Mouse (Mus musculus) heart, postnatal 0 days (tissue): ENCODE measurements at regions not wholly inside any gene's neighbourhood (a gene's known extent, or its start where the extent isn't known, plus 50 kb on each side); places are given as distances from the start of the nearest gene placed in this dataset.

Source experiments
- ATAC-seq: fragments of 200-750 bp; cut with Nextera tagmentation; 2 replicates; pipeline ENCODE4 v1.8.0; 2017; ENCODE audit warnings: low read depth, moderate number of reproducible peaks, moderate library complexity; ENCODE audit not compliant: insufficient read depth
- DNase-seq: peaks from one replicate; pipeline ENCODE4 v3.0.0-alpha.2; 2016; ENCODE audit warnings: low spot score
- H3K27ac ChIP-seq: fragments of 300-500 bp; sonication (generic); 2 replicates; pipeline ENCODE4 v1.5.1; 2014; ENCODE audit warnings: low read depth, mild to moderate bottlenecking
- H3K27me3 ChIP-seq: fragments of 300-500 bp; sonication (generic); 2 replicates; pipeline ENCODE4 v1.6.1; 2014; ENCODE audit warnings: low read length, mixed read lengths; ENCODE audit not compliant: control insufficient read depth, insufficient read depth
- H3K36me3 ChIP-seq: fragments of 300-500 bp; sonication (generic); replicated peaks from 2 replicates; pipeline ENCODE4 v1.6.1; 2014; ENCODE audit warnings: low read length, mixed read lengths; ENCODE audit not compliant: control insufficient read depth, insufficient read depth
- H3K4me1 ChIP-seq: fragments of 300-500 bp; sonication (generic); 2 replicates; pipeline ENCODE4 v1.6.1; 2014; ENCODE audit warnings: antibody characterized with exemption; ENCODE audit not compliant: control insufficient read depth, insufficient read depth
- H3K4me2 ChIP-seq: fragments of 300-500 bp; sonication (generic); 2 replicates; pipeline ENCODE4 v1.6.1; 2014; ENCODE audit warnings: low read depth, mild to moderate bottlenecking, low read length, moderate library complexity
- H3K4me3 ChIP-seq: fragments of 300-500 bp; sonication (generic); 2 replicates; pipeline ENCODE4 v1.5.1; 2014; ENCODE audit warnings: low read depth, low read length
- H3K9ac ChIP-seq: fragments of 300-500 bp; sonication (generic); replicated peaks from 2 replicates; pipeline ENCODE4 v1.6.1; 2014; ENCODE audit warnings: low read depth, low read length, mixed read lengths
- H3K9me3 ChIP-seq: fragments of 300-500 bp; sonication (generic); replicated peaks from 2 replicates; pipeline ENCODE4 v1.6.1; 2016; ENCODE audit warnings: low read length; ENCODE audit not compliant: control insufficient read depth
- CTCF ChIP-seq: IDR thresholded peaks from 2 replicates; pipeline ENCODE4 v1.5.1; 2016; ENCODE audit warnings: antibody characterized with exemption, control low read depth, low read depth
- EP300 ChIP-seq: IDR thresholded peaks from 2 replicates; pipeline ENCODE4 v1.6.1; 2016; ENCODE audit warnings: antibody characterized with exemption, low read depth
- WGBS: fragments of 180-500 bp; shearing (Covaris S2); extraction: QIAGEN DNeasy Blood & Tissue Kit; methylation state at CpG from one replicate; pipeline ENCODE4 v1.1.7; 2014; 5-methylcytosine and 5-hydroxymethylcytosine counted together

GRCm38 (mm10) chr13:37482589-37482988 lies 137.6 kb downstream of the Ly86 start:
- Histone ChIP-seq H3K4me3 (no peak overlapping the region), H3K27me3 (no peaks in the 10 kb centered on the region), H3K4me2 (peak overlapping the region; percentile 52), H3K27ac (peak overlapping the region; percentile 88), H3K9me3 (no peaks in the 10 kb centered on the region), H3K9ac (peak overlapping the region; percentile 29), H3K36me3 (no peaks in the 10 kb centered on the region), H3K4me1 (peaks cover 16% of the 10 kb centered on the region)
- DNase-seq (peak; percentile 79), ATAC-seq (peak; percentile 82)
- WGBS, result 0% methylated on average over 10 of the region's 10 CpGs
- peak; percentile 65 for TF ChIP-seq CTCF
- TF ChIP-seq EP300, result no peak

- no peak; the same call in 1 of the 2 replicates for TF ChIP-seq CTCF
- TF ChIP-seq EP300, result no peak
- WGBS, result 29% methylated on average over 19 of the region's 19 CpGs
- peak; percentile 48 for ATAC-seq
Measured at GRCm38 (mm10) chr13:37483010-37483855, 138.2 kb downstream of the Ly86 start.

GRCm38 (mm10) chr13:37484631-37485030 lies 139.6 kb downstream of the Ly86 start:
- peak; percentile 4 for DNase-seq
- 79% methylated on average over 4 of the region's 4 CpGs for WGBS

More at GRCm38 (mm10) chr13:37483010-37483855, 138.2 kb downstream of the Ly86 start:
- Histone ChIP-seq H3K9me3 (no peaks in the 10 kb centered on the region), H3K4me1 (peaks cover 9% of the 10 kb centered on the region), H3K4me3 (peak overlapping the region; percentile 4; the same call in 1 of the 2 replicates), H3K9ac (peak overlapping the region; percentile 29), H3K36me3 (no peaks in the 10 kb centered on the region), H3K27ac (peak overlapping the region; percentile 88), H3K4me2 (peak overlapping the region; percentile 52), H3K27me3 (no peaks in the 10 kb centered on the region)
- DNase-seq, result peak; percentile 24

GRCm38 (mm10) chr13:37492115-37493001 lies 147.3 kb downstream of the Ly86 start:
- no peaks in the 10 kb centered on the region for H3K4me1 ChIP-seq
- H3K4me2 ChIP-seq, result no peak overlapping the region
- DNase-seq (no peak), ATAC-seq (no peak)
- WGBS, result 71% methylated on average over 11 of the region's 11 CpGs
- H3K4me3 ChIP-seq, result no peak overlapping the region
- no peaks in the 10 kb centered on the region for H3K36me3 ChIP-seq
- TF ChIP-seq CTCF, result no peak
- no peak for TF ChIP-seq EP300
- no peak overlapping the region for H3K27ac ChIP-seq
- no peaks in the 10 kb centered on the region for H3K9me3 ChIP-seq
- H3K9ac ChIP-seq, result no peak overlapping the region
- H3K27me3 ChIP-seq, result no peaks in the 10 kb centered on the region

More at GRCm38 (mm10) chr13:37484631-37485030, 139.6 kb downstream of the Ly86 start:
- Histone ChIP-seq H3K4me1 (peaks cover 9% of the 10 kb centered on the region), H3K27me3 (no peaks in the 10 kb centered on the region), H3K4me2 (no peak overlapping the region), H3K36me3 (no peaks in the 10 kb centered on the region), H3K9ac (no peak overlapping the region), H3K27ac (no peak overlapping the region), H3K9me3 (no peaks in the 10 kb centered on the region), H3K4me3 (no peak overlapping the region)
- no peak for TF ChIP-seq EP300
- TF ChIP-seq CTCF, result no peak
- ATAC-seq, result no peak

GRCm38 (mm10) chr13:37493331-37493730 lies 148.3 kb downstream of the Ly86 start:
- Histone ChIP-seq H3K9ac (no peak overlapping the region), H3K4me1 (no peaks in the 10 kb centered on the region), H3K9me3 (no peaks in the 10 kb centered on the region), H3K4me3 (no peak overlapping the region), H3K27ac (no peak overlapping the region), H3K4me2 (no peak overlapping the region), H3K36me3 (no peaks in the 10 kb centered on the region), H3K27me3 (no peaks in the 10 kb centered on the region)
- TF ChIP-seq CTCF (no peak), EP300 (no peak)
- WGBS, result 96% methylated on average over 1 of the region's 1 CpGs
- ATAC-seq, result no peak
- DNase-seq, result no peak
